Mouse (Mus musculus): ENCODE measurements around the gene Lrch4. TPM values are rescaled to one million over a fixed set of nuclear protein-coding genes. Genes with fewer than 3 reads are reported as not detected.
A peak's percentile ranks its signal among the peaks of the same experiment; 100 is the strongest.

The Lrch4 gene
- polyA plus RNA-seq, 1 experiment = 587 TPM

- DNase-seq = no peak
- 95% methylated on average over 4 of the region's 4 CpGs for WGBS
- TF ChIP-seq POLR2A (IDR thresholded peaks at IDR 0.05; ENCODE audit: control insufficient read depth, extremely low read depth, insufficient read depth, low read length, poor library complexity) = no peak
- TF ChIP-seq CTCF (IDR thresholded peaks at IDR 0.05; ENCODE audit: borderline replicate concordance, control insufficient read depth, extremely low read depth, insufficient read depth, low read length, poor library complexity) = no peak
- Histone ChIP-seq H3K4me3 (ENCODE audit: control insufficient read depth, insufficient read depth, low read length) (no peak overlapping the region), H3K4me1 (replicated peaks; ENCODE audit: control insufficient read depth, insufficient read depth, low read length) (peaks cover 17% of the 10 kb centered on the region), H3K27ac (ENCODE audit: control insufficient read depth, insufficient read depth, low read length) (no peak overlapping the region), H3K27me3 (ENCODE audit: control insufficient read depth, insufficient read depth, low read length) (no peaks in the 10 kb centered on the region), H3K36me3 (ENCODE audit: control insufficient read depth, insufficient read depth, low read length) (peaks cover 23% of the 10 kb centered on the region)
Observed at GRCm38 (mm10) chr5:137679726-137680125, 50.8 kb downstream of the Lrch4 start.

- H3K36me3 ChIP-seq (ENCODE audit: control insufficient read depth, insufficient read depth, low read length) = peaks cover 19% of the 10 kb centered on the region
- WGBS = 79% methylated on average over 6 of the region's 6 CpGs
- H3K4me3 ChIP-seq (ENCODE audit: control insufficient read depth, insufficient read depth, low read length) = peak overlapping the region; percentile 33
- no peak for DNase-seq
- no peak overlapping the region for H3K27ac ChIP-seq (ENCODE audit: control insufficient read depth, insufficient read depth, low read length)
- TF ChIP-seq CTCF (IDR thresholded peaks at IDR 0.05; ENCODE audit: borderline replicate concordance, control insufficient read depth, extremely low read depth, insufficient read depth, low read length, poor library complexity) (no peak), POLR2A (IDR thresholded peaks at IDR 0.05; ENCODE audit: control insufficient read depth, extremely low read depth, insufficient read depth, low read length, poor library complexity) (no peak)
- H3K4me1 ChIP-seq (replicated peaks; ENCODE audit: control insufficient read depth, insufficient read depth, low read length) = peaks cover 34% of the 10 kb centered on the region
- H3K27me3 ChIP-seq (ENCODE audit: control insufficient read depth, insufficient read depth, low read length) = no peaks in the 10 kb centered on the region
Observed at GRCm38 (mm10) chr5:137682526-137682925, 53.6 kb downstream of the Lrch4 start.

- H3K4me1 ChIP-seq (replicated peaks; ENCODE audit: control insufficient read depth, insufficient read depth, low read length) = peaks cover 36% of the 10 kb centered on the region
Observed at GRCm38 (mm10) chr5:137683388-137684293, 54.7 kb downstream of the Lrch4 start.

GRCm38 (mm10) chr5:137684294-137685123 lies 55.6 kb downstream of the Lrch4 start, which contains the start of gene Agfg2:
Agfg2 (minus strand) TSS chr5:137684726.
- H3K4me3 ChIP-seq (ENCODE audit: control insufficient read depth, insufficient read depth, low read length) = peak within 1 kb of the TSS; percentile 67
- H3K4me1 ChIP-seq (replicated peaks; ENCODE audit: control insufficient read depth, insufficient read depth, low read length) = peaks cover 43% of the 10 kb centered on the region
- peaks cover 12% of the 10 kb centered on the region; the same call in 1 of the 2 replicates for H3K36me3 ChIP-seq (ENCODE audit: control insufficient read depth, insufficient read depth, low read length)
- TF ChIP-seq POLR2A (IDR thresholded peaks at IDR 0.05; ENCODE audit: control insufficient read depth, extremely low read depth, insufficient read depth, low read length, poor library complexity) = peak; percentile 97
- TF ChIP-seq CTCF (IDR thresholded peaks at IDR 0.05; ENCODE audit: borderline replicate concordance, control insufficient read depth, extremely low read depth, insufficient read depth, low read length, poor library complexity) = peak; percentile 52
- under 1% methylated on average over 61 of the region's 62 CpGs for WGBS
- H3K27ac ChIP-seq (ENCODE audit: control insufficient read depth, insufficient read depth, low read length) = peak within 1 kb of the TSS; percentile 63
- no peaks in the 10 kb centered on the region for H3K27me3 ChIP-seq (ENCODE audit: control insufficient read depth, insufficient read depth, low read length)
- peak; percentile 99 for DNase-seq

More at GRCm38 (mm10) chr5:137683388-137684293, 54.7 kb downstream of the Lrch4 start:
- WGBS = 8% methylated on average over 28 of the region's 28 CpGs
- Histone ChIP-seq H3K27me3 (ENCODE audit: control insufficient read depth, insufficient read depth, low read length) (no peaks in the 10 kb centered on the region), H3K36me3 (ENCODE audit: control insufficient read depth, insufficient read depth, low read length) (peaks cover 12% of the 10 kb centered on the region; the same call in 1 of the 2 replicates), H3K4me3 (ENCODE audit: control insufficient read depth, insufficient read depth, low read length) (peak overlapping the region; percentile 67), H3K27ac (ENCODE audit: control insufficient read depth, insufficient read depth, low read length) (peak overlapping the region; percentile 63)
- TF ChIP-seq CTCF (IDR thresholded peaks at IDR 0.05; ENCODE audit: borderline replicate concordance, control insufficient read depth, extremely low read depth, insufficient read depth, low read length, poor library complexity) (no peak), POLR2A (IDR thresholded peaks at IDR 0.05; ENCODE audit: control insufficient read depth, extremely low read depth, insufficient read depth, low read length, poor library complexity) (no peak)
- peak; percentile 40 for DNase-seq

- H3K4me3 ChIP-seq (ENCODE audit: control insufficient read depth, insufficient read depth, low read length) = no peak overlapping the region
- WGBS = 89% methylated on average over 3 of the region's 3 CpGs
- no peaks in the 10 kb centered on the region for H3K27me3 ChIP-seq (ENCODE audit: control insufficient read depth, insufficient read depth, low read length)
- peaks cover 47% of the 10 kb centered on the region for H3K4me1 ChIP-seq (replicated peaks; ENCODE audit: control insufficient read depth, insufficient read depth, low read length)
- no peak for DNase-seq
- TF ChIP-seq CTCF (IDR thresholded peaks at IDR 0.05; ENCODE audit: borderline replicate concordance, control insufficient read depth, extremely low read depth, insufficient read depth, low read length, poor library complexity) (no peak), POLR2A (IDR thresholded peaks at IDR 0.05; ENCODE audit: control insufficient read depth, extremely low read depth, insufficient read depth, low read length, poor library complexity) (no peak)
- H3K27ac ChIP-seq (ENCODE audit: control insufficient read depth, insufficient read depth, low read length) = peak overlapping the region; percentile 20; the same call in 1 of the 2 replicates
- peaks cover 8% of the 10 kb centered on the region; the same call in 1 of the 2 replicates for H3K36me3 ChIP-seq (ENCODE audit: control insufficient read depth, insufficient read depth, low read length)
Observed at GRCm38 (mm10) chr5:137685653-137686052, 56.7 kb downstream of the Lrch4 start.
